Mouse (Mus musculus) midbrain, embryonic 16.5 days (tissue): ENCODE data around the gene Sirt2. TPM values are rescaled to one million over a fixed set of nuclear protein-coding genes. Genes with fewer than 3 reads are reported as not detected.

ENCODE experiments used
- ATAC-seq: fragments of 200-750 bp; cut with Nextera tagmentation; 2 replicates; pipeline ENCODE4 v1.8.0; 2017; ENCODE audit warnings: moderate TSS enrichment
- H3K27ac ChIP-seq: fragments of 300-500 bp; sonication (generic); 2 replicates; pipeline ENCODE4 v1.5.1; 2014; ENCODE audit warnings: mild to moderate bottlenecking, low read length, mixed read lengths
- H3K27me3 ChIP-seq: fragments of 300-500 bp; sonication (generic); 2 replicates; pipeline ENCODE4 v1.6.1; 2014; ENCODE audit warnings: low read depth, low read length, mixed read lengths; ENCODE audit not compliant: control insufficient read depth, insufficient read depth
- H3K36me3 ChIP-seq: fragments of 300-500 bp; sonication (generic); 2 replicates; pipeline ENCODE4 v1.6.1; 2014; ENCODE audit warnings: mild to moderate bottlenecking, low read length, moderate library complexity, mixed read lengths; ENCODE audit not compliant: control insufficient read depth, insufficient read depth
- H3K4me1 ChIP-seq: fragments of 300-500 bp; sonication (generic); 2 replicates; pipeline ENCODE4 v1.6.1; 2014; ENCODE audit warnings: mild to moderate bottlenecking, low read length, mixed read lengths; ENCODE audit not compliant: control insufficient read depth, insufficient read depth
- H3K4me2 ChIP-seq: fragments of 300-500 bp; sonication (generic); 2 replicates; pipeline ENCODE4 v1.6.1; 2014; ENCODE audit warnings: mild to moderate bottlenecking, low read length, mixed read lengths
- H3K4me3 ChIP-seq: fragments of 300-500 bp; sonication (generic); 2 replicates; pipeline ENCODE4 v1.5.1; 2014; ENCODE audit warnings: low read depth, mild to moderate bottlenecking, low read length, moderate library complexity, mixed read lengths
- H3K9ac ChIP-seq: fragments of 300-500 bp; sonication (generic); 2 replicates; pipeline ENCODE4 v1.6.1; 2014; ENCODE audit warnings: low read depth, low read length, mixed read lengths
- H3K9me3 ChIP-seq: fragments of 300-500 bp; sonication (generic); replicated peaks from 2 replicates; pipeline ENCODE4 v1.6.1; 2014; ENCODE audit warnings: mild to moderate bottlenecking, low read length, mixed read lengths; ENCODE audit not compliant: control insufficient read depth, poor library complexity, severe bottlenecking
- WGBS: fragments of 180-500 bp; shearing (Covaris S2); extraction: QIAGEN DNeasy Blood & Tissue Kit; methylation state at CpG from one replicate; pipeline ENCODE4 v1.1.7; 2014; 5-methylcytosine and 5-hydroxymethylcytosine counted together
- polyA plus RNA-seq: library from polyadenylated mRNA; unstranded; fragments of >200 nt; fragmentation: Nextera tagmentation; extraction: Ambion mirVana; gene quantifications from 2 replicates; pipeline ENCODE4 v1.2.1, GENCODE M21; 2015

The Sirt2 gene
- polyA plus RNA-seq, 1 experiment from 2014 or later = 117 TPM

- peaks cover 20% of the 10 kb centered on the region for H3K4me1 ChIP-seq
- 15% methylated on average over 6 of the region's 8 CpGs for WGBS
- peak overlapping the region; percentile 96 for H3K4me2 ChIP-seq
- peak overlapping the region; percentile 98 for H3K27ac ChIP-seq
- no peak for ATAC-seq
- H3K9me3 ChIP-seq = no peaks in the 10 kb centered on the region
- H3K27me3 ChIP-seq = no peaks in the 10 kb centered on the region
- H3K36me3 ChIP-seq = no peaks in the 10 kb centered on the region
- H3K4me3 ChIP-seq = peak overlapping the region; percentile 71
- peak overlapping the region; percentile 85 for H3K9ac ChIP-seq
These were observed 41.2 kb downstream of the Sirt2 start for GRCm38 (mm10) chr7:28807641-28808220.

GRCm38 (mm10) chr7:28808221-28808941, 41.8 kb downstream of the Sirt2 start, which contains the start of gene Hnrnpl:
Hnrnpl (plus strand) TSS chr7:28808541.
- peak within 1 kb of the TSS; percentile 85 for H3K9ac ChIP-seq
- peaks cover 26% of the 10 kb centered on the region for H3K4me1 ChIP-seq
- 3% methylated on average over 35 of the region's 35 CpGs for WGBS
- H3K4me3 ChIP-seq = peak within 1 kb of the TSS; percentile 71
- peak; percentile 0; the same call in 1 of the 2 replicates for ATAC-seq
- no peaks in the 10 kb centered on the region for H3K27me3 ChIP-seq
- peaks cover 3% of the 10 kb centered on the region for H3K36me3 ChIP-seq
- no peaks in the 10 kb centered on the region for H3K9me3 ChIP-seq
- peak within 1 kb of the TSS; percentile 98 for H3K27ac ChIP-seq
- peak within 1 kb of the TSS; percentile 96 for H3K4me2 ChIP-seq

GRCm38 (mm10) chr7:28808957-28809393, 42.4 kb downstream of the Sirt2 start:
- Histone ChIP-seq H3K27me3 (no peaks in the 10 kb centered on the region), H3K4me3 (peak overlapping the region; percentile 71), H3K36me3 (peaks cover 9% of the 10 kb centered on the region), H3K27ac (peak overlapping the region; percentile 98), H3K9ac (peak overlapping the region; percentile 85), H3K9me3 (no peaks in the 10 kb centered on the region), H3K4me1 (peaks cover 29% of the 10 kb centered on the region), H3K4me2 (peak overlapping the region; percentile 96)
- peak; percentile 49 for ATAC-seq
- 0% methylated on average over 24 of the region's 32 CpGs for WGBS

- peaks cover 29% of the 10 kb centered on the region for H3K4me1 ChIP-seq
- peak overlapping the region; percentile 85 for H3K9ac ChIP-seq
- H3K4me2 ChIP-seq = peak overlapping the region; percentile 96
- H3K27me3 ChIP-seq = no peaks in the 10 kb centered on the region
- WGBS = under 1% methylated on average over 35 of the region's 35 CpGs
- peak overlapping the region; percentile 98 for H3K27ac ChIP-seq
- peak; percentile 39 for ATAC-seq
- H3K36me3 ChIP-seq = peaks cover 14% of the 10 kb centered on the region
- H3K9me3 ChIP-seq = no peaks in the 10 kb centered on the region
- peak overlapping the region; percentile 71 for H3K4me3 ChIP-seq
These were observed 43.0 kb downstream of the Sirt2 start for GRCm38 (mm10) chr7:28809401-28810089.

- no peaks in the 10 kb centered on the region for H3K27me3 ChIP-seq
- WGBS = under 1% methylated on average over 58 of the region's 70 CpGs
- no peaks in the 10 kb centered on the region for H3K9me3 ChIP-seq
- H3K36me3 ChIP-seq = peaks cover 21% of the 10 kb centered on the region
- peak overlapping the region; percentile 87 for H3K4me3 ChIP-seq
- peaks cover 29% of the 10 kb centered on the region for H3K4me1 ChIP-seq
- H3K4me2 ChIP-seq = peak overlapping the region; percentile 96
- peak; percentile 93 for ATAC-seq
- peak overlapping the region; percentile 92 for H3K9ac ChIP-seq
- peak overlapping the region; percentile 99 for H3K27ac ChIP-seq
These were observed 43.9 kb downstream of the Sirt2 start for GRCm38 (mm10) chr7:28810107-28811066.

- under 1% methylated on average over 32 of the region's 40 CpGs for WGBS
- H3K4me3 ChIP-seq = peak overlapping the region; percentile 87
- peaks cover 29% of the 10 kb centered on the region for H3K36me3 ChIP-seq
- peak overlapping the region; percentile 99 for H3K27ac ChIP-seq
- no peaks in the 10 kb centered on the region for H3K9me3 ChIP-seq
- H3K9ac ChIP-seq = peak overlapping the region; percentile 92
- ATAC-seq = peak; percentile 27
- peaks cover 29% of the 10 kb centered on the region for H3K4me1 ChIP-seq
- H3K4me2 ChIP-seq = peak overlapping the region; percentile 84
- H3K27me3 ChIP-seq = no peaks in the 10 kb centered on the region
These were observed 44.7 kb downstream of the Sirt2 start for GRCm38 (mm10) chr7:28811228-28811627.

GRCm38 (mm10) chr7:28811640-28812275, 45.2 kb downstream of the Sirt2 start:
- no peaks in the 10 kb centered on the region for H3K27me3 ChIP-seq
- H3K4me2 ChIP-seq = peak overlapping the region; percentile 84
- H3K4me3 ChIP-seq = peak overlapping the region; percentile 87
- peak overlapping the region; percentile 92 for H3K9ac ChIP-seq
- WGBS = 11% methylated on average over 7 of the region's 7 CpGs
- no peaks in the 10 kb centered on the region for H3K9me3 ChIP-seq
- ATAC-seq = no peak
- H3K36me3 ChIP-seq = peaks cover 35% of the 10 kb centered on the region
- H3K27ac ChIP-seq = peak overlapping the region; percentile 99; the same call in 1 of the 2 replicates
- H3K4me1 ChIP-seq = peaks cover 29% of the 10 kb centered on the region

GRCm38 (mm10) chr7:28812436-28812835, 45.9 kb downstream of the Sirt2 start:
- Histone ChIP-seq H3K4me3 (peak overlapping the region; percentile 87), H3K36me3 (peaks cover 42% of the 10 kb centered on the region), H3K27me3 (no peaks in the 10 kb centered on the region), H3K9me3 (no peaks in the 10 kb centered on the region), H3K4me1 (peaks cover 29% of the 10 kb centered on the region), H3K27ac (no peak overlapping the region), H3K4me2 (peak overlapping the region; percentile 84), H3K9ac (peak overlapping the region; percentile 92; the same call in 1 of the 2 replicates)
- 61% methylated on average over 4 of the region's 4 CpGs for WGBS
- no peak for ATAC-seq
